Mouse (Mus musculus): ENCODE results near the gene Cyp4a12a. TPM values are rescaled to one million over a fixed set of nuclear protein-coding genes. Genes with fewer than 3 reads are reported as not detected.

Gene Cyp4a12a
- polyA plus RNA-seq (2014; fragmentation: Illumina TruSeq; extraction: RNeasy Lipid Tissue Mini Kit (QIAGEN cat#74804); ENCODE audit: low read depth, low replicate concordance) = not detected

DNA sequence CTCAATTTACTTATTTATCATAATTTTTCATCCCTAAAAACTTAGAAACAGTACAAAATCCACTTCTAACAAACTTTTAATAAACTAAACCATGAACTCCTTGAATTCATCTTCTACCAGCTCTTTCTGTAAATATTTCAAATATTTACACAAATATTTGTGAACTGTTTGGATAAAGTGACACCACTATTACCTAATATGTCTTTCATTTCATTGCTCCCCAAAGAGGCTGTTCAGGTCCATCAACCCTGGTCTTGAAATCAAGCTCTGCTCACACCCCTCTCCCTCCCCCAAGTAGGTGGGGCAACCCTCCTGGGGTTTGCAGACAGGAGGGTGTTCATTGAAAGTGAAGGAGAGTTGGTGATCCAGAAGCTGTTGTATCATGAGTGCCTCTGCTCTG lies at the start of gene Cyp4a12a:
TSS of gene Cyp4a12a (plus strand) at position 301 of the 400 bp plus-strand sequence.

Other genes starting within 250 kb of the Cyp4a12a start
- gene Tal1, start 242.6 kb upstream of the Cyp4a12a start, polyA plus RNA-seq (2014; fragmentation: Illumina TruSeq; extraction: RNeasy Lipid Tissue Mini Kit (QIAGEN cat#74804); ENCODE audit: low read depth, low replicate concordance) = 2.9 TPM
- not detected for gene Pdzk1ip1, start 210.3 kb upstream of the Cyp4a12a start, polyA plus RNA-seq (2014; fragmentation: Illumina TruSeq; extraction: RNeasy Lipid Tissue Mini Kit (QIAGEN cat#74804); ENCODE audit: low read depth, low replicate concordance)
- gene Cyp4x1, start 164.8 kb upstream of the Cyp4a12a start, polyA plus RNA-seq (2014; fragmentation: Illumina TruSeq; extraction: RNeasy Lipid Tissue Mini Kit (QIAGEN cat#74804); ENCODE audit: low read depth, low replicate concordance) = 0.12 TPM
- gene Cyp4a29, start 57.0 kb upstream of the Cyp4a12a start, polyA plus RNA-seq (2014; fragmentation: Illumina TruSeq; extraction: RNeasy Lipid Tissue Mini Kit (QIAGEN cat#74804); ENCODE audit: low read depth, low replicate concordance) = not detected
- not detected for gene Cyp4a12b, start 112.6 kb downstream of the Cyp4a12a start, polyA plus RNA-seq (2014; fragmentation: Illumina TruSeq; extraction: RNeasy Lipid Tissue Mini Kit (QIAGEN cat#74804); ENCODE audit: low read depth, low replicate concordance)
- gene Cyp4a30b, start 153.6 kb downstream of the Cyp4a12a start, polyA plus RNA-seq (2014; fragmentation: Illumina TruSeq; extraction: RNeasy Lipid Tissue Mini Kit (QIAGEN cat#74804); ENCODE audit: low read depth, low replicate concordance) = not detected
- gene Cyp4a14, start 197.1 kb downstream of the Cyp4a12a start, polyA plus RNA-seq (2014; fragmentation: Illumina TruSeq; extraction: RNeasy Lipid Tissue Mini Kit (QIAGEN cat#74804); ENCODE audit: low read depth, low replicate concordance) = not detected
- gene Cyp4a10, start 219.2 kb downstream of the Cyp4a12a start, polyA plus RNA-seq (2014; fragmentation: Illumina TruSeq; extraction: RNeasy Lipid Tissue Mini Kit (QIAGEN cat#74804); ENCODE audit: low read depth, low replicate concordance) = 1.1 TPM

Data from adrenal gland, adult 10 weeks (tissue).